Mouse (Mus musculus) gastrocnemius, postnatal 36 days (tissue): ENCODE data around the gene Slc1a4. TPM values are rescaled to one million over a fixed set of nuclear protein-coding genes. Genes with fewer than 3 reads are reported as not detected.

Experiments used
- DNase-seq, 2 experiments: peaks; one replicate each; pipeline ENCODE4 v3.0.0; 2022
- intact Hi-C: fragments of 180-260 bp; cut with DNase I; formaldehyde crosslinking; loops from one replicate; pipeline ENCODE4 v1.15.1; 2025
- long read RNA-seq, 2 experiments: library from polyadenylated mRNA; stranded (forward); transcript quantifications; one replicate each; pipeline ENCODE4 v2.0.0; 2021
- total RNA-seq, 2 experiments: library from RNA; stranded (reverse); gene quantifications; 2 replicates each; pipeline ENCODE4 v1.2.3; 2021

Slc1a4 gene
- under 1 TPM; 0.71 to 0.81 TPM for total RNA-seq
- long read RNA-seq, experiment 1 = 0 reads
- long read RNA-seq, experiment 2, partial matches to known transcripts = 1 of 2 reads
- long read RNA-seq, experiment 2, other reads (novel, unspliced or antisense) = 1 of 2 reads

- intact Hi-C loops = loop anchor here (5.0 kb wide), 2 partner anchors 69 to 71 kb away; no protein-coding TSS in a partner anchor
- DNase-seq = peak; percentile 86 to 89
Observed at GRCm38 (mm10) chr11:20332561-20333514, at the start of gene Slc1a4. TSS of gene Slc1a4 (minus strand) at chr11:20332713.

- no peak for DNase-seq
- intact Hi-C loops = no loop called here
Observed at GRCm38 (mm10) chr11:20380106-20380505, 47.6 kb upstream of the Slc1a4 start.

GRCm38 (mm10) chr11:20376642-20377041 lies 44.1 kb upstream of the Slc1a4 start:
- intact Hi-C loops = no loop called here

GRCm38 (mm10) chr11:20372616-20373211 lies 40.2 kb upstream of the Slc1a4 start:
- no peak for DNase-seq

More at GRCm38 (mm10) chr11:20376642-20377041, 44.1 kb upstream of the Slc1a4 start:
- DNase-seq = no peak

GRCm38 (mm10) chr11:20370486-20370885 lies 38.0 kb upstream of the Slc1a4 start:
- no peak for DNase-seq
- intact Hi-C loops = no loop called here

More at GRCm38 (mm10) chr11:20372616-20373211, 40.2 kb upstream of the Slc1a4 start:
- intact Hi-C loops = no loop called here

- DNase-seq = no peak
- intact Hi-C loops = no loop called here
Observed at GRCm38 (mm10) chr11:20366456-20366855, 33.9 kb upstream of the Slc1a4 start.

GRCm38 (mm10) chr11:20361354-20361753 lies 28.8 kb upstream of the Slc1a4 start:
- DNase-seq = no peak
- intact Hi-C loops = no loop called here

- DNase-seq = no peak
- intact Hi-C loops = no loop called here
Observed at GRCm38 (mm10) chr11:20357684-20358447, 25.4 kb upstream of the Slc1a4 start.

- no peak for DNase-seq
Observed at GRCm38 (mm10) chr11:20348466-20348865, 16.0 kb upstream of the Slc1a4 start.

GRCm38 (mm10) chr11:20347548-20347947 lies 15.0 kb upstream of the Slc1a4 start:
- intact Hi-C loops = no loop called here
- peak; percentile 13 to 42 for DNase-seq

More at GRCm38 (mm10) chr11:20348466-20348865, 16.0 kb upstream of the Slc1a4 start:
- intact Hi-C loops = no loop called here

GRCm38 (mm10) chr11:20346369-20346768 lies 13.9 kb upstream of the Slc1a4 start:
- no peak for DNase-seq
- intact Hi-C loops = no loop called here

GRCm38 (mm10) chr11:20343952-20344351 lies 11.4 kb upstream of the Slc1a4 start:
- intact Hi-C loops = no loop called here
- no peak for DNase-seq

GRCm38 (mm10) chr11:20341598-20341997 lies 9.1 kb upstream of the Slc1a4 start:
- intact Hi-C loops = no loop called here
- DNase-seq = no peak

GRCm38 (mm10) chr11:20338703-20339102 lies 6.2 kb upstream of the Slc1a4 start:
- intact Hi-C loops = no loop called here

GRCm38 (mm10) chr11:20334301-20334700 lies 1.8 kb upstream of the Slc1a4 start:
- no peak for DNase-seq
- intact Hi-C loops = loop anchor here (5.0 kb wide), 2 partner anchors 68 to 72 kb away; no protein-coding TSS in a partner anchor

More at GRCm38 (mm10) chr11:20338703-20339102, 6.2 kb upstream of the Slc1a4 start:
- no peak for DNase-seq

- intact Hi-C loops = loop anchor here (5.0 kb wide), 2 partner anchors 70 kb away; no protein-coding TSS in a partner anchor
- DNase-seq = no peak
Observed at GRCm38 (mm10) chr11:20331690-20332537, 599 bp downstream of the Slc1a4 start.

- DNase-seq = no peak
- intact Hi-C loops = loop anchor here (5.0 kb wide), 2 partner anchors 69 to 71 kb away; no protein-coding TSS in a partner anchor
Observed at GRCm38 (mm10) chr11:20331027-20331689, 1.4 kb downstream of the Slc1a4 start.

GRCm38 (mm10) chr11:20329711-20330110 lies 2.8 kb downstream of the Slc1a4 start:
- no peak for DNase-seq
- intact Hi-C loops = loop anchor here (5.0 kb wide), 2 partner anchors 67 to 73 kb away; no protein-coding TSS in a partner anchor

- no peak for DNase-seq
- intact Hi-C loops = no loop called here
Observed at GRCm38 (mm10) chr11:20328771-20329170, 3.7 kb downstream of the Slc1a4 start.
